Mouse (Mus musculus): ENCODE data around the gene Nacc1. TPM values are rescaled to one million over a fixed set of nuclear protein-coding genes. Genes with fewer than 3 reads are reported as not detected.

Gene Nacc1
- total and polyA plus RNA-seq, 2 experiments from 2014 or later: 14.7 to 78.2 TPM

- no peak overlapping the region for H3K4me2 ChIP-seq (ENCODE audit: low read depth)
- H3K27ac ChIP-seq (ENCODE audit: low read depth, low read length): peak overlapping the region; percentile 90
- ATAC-seq: peak; percentile 77
- H3K4me3 ChIP-seq (ENCODE audit: low read depth, low read length): no peak overlapping the region
- peaks cover 16% of the 10 kb centered on the region for H3K36me3 ChIP-seq (ENCODE audit: insufficient read depth)
- 0 out of 2 replicates have a peak, but pooled peaks cover 11% of the 10 kb centered on the region for H3K27me3 ChIP-seq (ENCODE audit: insufficient read depth, low read length)
- H3K9me3 ChIP-seq (ENCODE audit: low read length): no peaks in the 10 kb centered on the region
- peak; percentile 96 for DNase-seq
- 0 out of 2 replicates have a peak overlapping the region, but pooled peaks have one; percentile 25 for H3K9ac ChIP-seq
- TF ChIP-seq CTCF (IDR thresholded peaks at IDR 0.05; ENCODE audit: low read depth): peak; percentile 98
- WGBS: 6% methylated on average over 12 of the region's 12 CpGs
- peaks cover 19% of the 10 kb centered on the region for H3K4me1 ChIP-seq (ENCODE audit: insufficient read depth)
Measured at GRCm38 (mm10) chr8:84708774-84709475, 21.3 kb upstream of the Nacc1 start.

- peak; percentile 56 for DNase-seq
- H3K4me1 ChIP-seq (ENCODE audit: insufficient read depth): peaks cover 15% of the 10 kb centered on the region
- H3K4me2 ChIP-seq (ENCODE audit: low read depth): peak overlapping the region; percentile 47
Measured at GRCm38 (mm10) chr8:84708071-84708541, 20.4 kb upstream of the Nacc1 start.

DNA sequence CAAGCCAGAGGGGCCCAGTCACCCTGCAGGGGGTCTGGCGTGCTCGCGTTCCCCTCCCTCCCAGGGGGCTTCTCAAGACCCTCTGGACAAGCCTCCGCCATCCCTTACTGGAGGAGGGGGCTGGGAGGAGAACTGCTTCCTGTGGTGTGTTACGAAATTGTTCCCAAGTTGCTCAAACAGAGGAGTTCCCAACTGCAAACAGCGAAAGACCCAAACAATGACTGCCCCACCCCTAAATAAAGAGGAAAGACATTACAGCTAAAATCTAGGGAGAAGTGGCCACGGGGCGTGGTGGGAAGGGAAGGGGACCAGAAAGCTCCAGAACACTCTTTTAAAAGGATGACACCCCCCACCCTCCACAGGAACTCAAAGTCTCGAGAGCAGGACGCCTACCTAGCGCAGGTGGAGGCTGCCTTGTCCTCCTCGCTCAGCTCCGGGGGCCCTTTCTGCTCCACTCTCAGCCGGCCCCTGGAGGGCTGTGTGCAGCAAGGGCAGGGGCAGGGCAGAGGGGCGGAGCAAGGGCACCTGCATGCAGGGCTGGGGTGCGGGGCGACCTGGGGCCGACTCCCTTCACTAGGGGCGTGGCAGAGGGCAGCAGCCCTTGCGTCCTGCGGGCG is 19.7 kb upstream of the Nacc1 start:
- H3K27me3 ChIP-seq (ENCODE audit: insufficient read depth, low read length): 0 out of 2 replicates have a peak, but pooled peaks cover 11% of the 10 kb centered on the region
- H3K36me3 ChIP-seq (ENCODE audit: insufficient read depth): peaks cover 8% of the 10 kb centered on the region
- 22% methylated on average over 22 of the region's 22 CpGs for WGBS
- peak; percentile 65 for DNase-seq
- H3K4me2 ChIP-seq (ENCODE audit: low read depth): peak overlapping the region; percentile 47
- peak overlapping the region; percentile 58 for H3K9ac ChIP-seq
- no peak overlapping the region for H3K4me3 ChIP-seq (ENCODE audit: low read depth, low read length)
- peaks cover 15% of the 10 kb centered on the region for H3K4me1 ChIP-seq (ENCODE audit: insufficient read depth)
- ATAC-seq: no peak
- H3K27ac ChIP-seq (ENCODE audit: low read depth, low read length): peak overlapping the region; percentile 90
- TF ChIP-seq CTCF (IDR thresholded peaks at IDR 0.05; ENCODE audit: low read depth): no peak
- no peaks in the 10 kb centered on the region for H3K9me3 ChIP-seq (ENCODE audit: low read length)

More at GRCm38 (mm10) chr8:84708071-84708541, 20.4 kb upstream of the Nacc1 start:
- peak overlapping the region; percentile 90 for H3K27ac ChIP-seq (ENCODE audit: low read depth, low read length)
- WGBS: 12% methylated on average over 15 of the region's 15 CpGs
- TF ChIP-seq CTCF (IDR thresholded peaks at IDR 0.05; ENCODE audit: low read depth): no peak
- peak overlapping the region; percentile 58 for H3K9ac ChIP-seq
- no peak for ATAC-seq
- no peaks in the 10 kb centered on the region for H3K9me3 ChIP-seq (ENCODE audit: low read length)
- H3K27me3 ChIP-seq (ENCODE audit: insufficient read depth, low read length): 0 out of 2 replicates have a peak, but pooled peaks cover 11% of the 10 kb centered on the region
- H3K36me3 ChIP-seq (ENCODE audit: insufficient read depth): peaks cover 8% of the 10 kb centered on the region
- H3K4me3 ChIP-seq (ENCODE audit: low read depth, low read length): no peak overlapping the region

- peaks cover 15% of the 10 kb centered on the region for H3K4me1 ChIP-seq (ENCODE audit: insufficient read depth)
- H3K4me3 ChIP-seq (ENCODE audit: low read depth, low read length): 0 out of 2 replicates have a peak overlapping the region, but pooled peaks have one; percentile 11
- H3K27me3 ChIP-seq (ENCODE audit: insufficient read depth, low read length): 0 out of 2 replicates have a peak, but pooled peaks cover 11% of the 10 kb centered on the region
- TF ChIP-seq CTCF (IDR thresholded peaks at IDR 0.05; ENCODE audit: low read depth): no peak
- 15% methylated on average over 40 of the region's 45 CpGs for WGBS
- H3K36me3 ChIP-seq (ENCODE audit: insufficient read depth): peaks cover 8% of the 10 kb centered on the region
- peak overlapping the region; percentile 47 for H3K4me2 ChIP-seq (ENCODE audit: low read depth)
- H3K9me3 ChIP-seq (ENCODE audit: low read length): no peaks in the 10 kb centered on the region
- ATAC-seq: no peak
- peak overlapping the region; percentile 90 for H3K27ac ChIP-seq (ENCODE audit: low read depth, low read length)
- DNase-seq: no peak
- H3K9ac ChIP-seq: peak overlapping the region; percentile 58
Measured at GRCm38 (mm10) chr8:84706610-84707266, 19.1 kb upstream of the Nacc1 start.

DNA sequence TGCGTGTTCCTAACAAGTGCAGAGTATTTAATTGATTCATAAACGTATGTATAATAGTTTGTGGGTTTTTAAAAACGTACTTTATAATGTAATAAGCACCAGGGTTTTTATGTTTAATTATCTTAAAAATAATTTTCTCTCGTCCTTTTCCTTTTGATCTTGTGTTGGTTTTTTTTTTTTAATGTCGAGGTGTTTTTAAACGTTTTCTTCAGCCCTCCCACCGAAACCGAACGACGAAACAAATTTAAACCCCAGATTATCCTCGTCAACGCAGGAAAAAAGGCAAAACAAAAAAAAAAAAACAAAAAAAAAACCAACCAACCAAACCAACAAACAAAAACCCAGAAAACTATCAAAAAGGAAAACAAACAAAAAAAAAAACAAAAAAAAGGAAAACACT is 18.3 kb upstream of the Nacc1 start:
- H3K4me3 ChIP-seq (ENCODE audit: low read depth, low read length): peak overlapping the region; percentile 22
- DNase-seq (no peak), ATAC-seq (no peak)
- H3K4me1 ChIP-seq (ENCODE audit: insufficient read depth): peaks cover 15% of the 10 kb centered on the region
- TF ChIP-seq CTCF (IDR thresholded peaks at IDR 0.05; ENCODE audit: low read depth): no peak
- peak overlapping the region; percentile 58 for H3K9ac ChIP-seq
- 10% methylated on average over 12 of the region's 12 CpGs for WGBS
- peaks cover 8% of the 10 kb centered on the region for H3K36me3 ChIP-seq (ENCODE audit: insufficient read depth)
- H3K4me2 ChIP-seq (ENCODE audit: low read depth): peak overlapping the region; percentile 51
- H3K9me3 ChIP-seq (ENCODE audit: low read length): no peaks in the 10 kb centered on the region
- H3K27me3 ChIP-seq (ENCODE audit: insufficient read depth, low read length): 0 out of 2 replicates have a peak, but pooled peaks cover 11% of the 10 kb centered on the region
- peak overlapping the region; percentile 90 for H3K27ac ChIP-seq (ENCODE audit: low read depth, low read length)

DNA sequence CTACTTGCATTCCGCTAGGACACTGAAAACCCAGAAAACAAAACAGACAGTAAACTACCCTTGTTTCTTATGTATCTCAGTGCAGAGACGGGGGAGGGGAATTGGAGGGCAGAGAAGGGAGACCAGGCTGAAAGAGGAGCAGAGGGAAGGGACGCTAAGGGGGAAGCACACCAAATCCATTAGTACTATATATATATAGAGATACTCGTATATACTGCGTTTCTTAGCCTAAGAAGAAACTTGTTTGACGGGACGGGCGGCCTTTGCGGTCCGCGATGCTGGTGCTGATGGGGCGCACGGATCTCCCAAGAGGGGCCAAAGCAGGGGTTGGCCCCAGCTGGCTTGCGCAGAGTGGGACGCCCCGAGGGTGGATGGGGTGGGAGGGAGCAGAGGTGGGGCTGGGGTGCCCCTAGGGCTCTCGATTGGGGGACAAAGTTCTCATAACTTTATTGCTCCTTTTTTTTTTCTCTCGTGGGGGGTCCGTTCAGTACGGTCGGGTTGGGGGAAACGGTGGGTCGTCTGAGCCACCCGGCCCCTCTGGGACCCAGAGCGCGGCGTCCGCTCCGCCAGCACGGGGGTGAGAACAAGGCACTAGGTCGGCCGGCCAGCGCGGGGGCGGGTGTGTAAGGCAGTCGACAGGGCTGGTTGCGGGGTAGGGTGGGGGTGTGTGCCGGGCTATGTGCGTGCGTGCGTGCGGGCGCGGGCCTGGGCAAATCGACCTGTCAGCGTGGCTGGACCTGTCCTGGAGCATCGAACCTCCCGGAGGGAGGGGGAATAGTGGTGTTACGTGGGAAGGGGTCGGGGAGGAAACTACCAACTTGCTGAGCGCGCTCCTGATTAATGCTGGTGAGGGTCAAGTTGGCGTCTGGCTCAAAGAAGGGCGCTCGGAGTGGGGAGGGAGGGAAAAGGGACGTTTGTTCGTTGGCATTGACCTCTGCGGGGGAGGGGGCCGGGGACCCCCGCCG is 17.5 kb upstream of the Nacc1 start:
- Histone ChIP-seq H3K4me3 (ENCODE audit: low read depth, low read length) (peak overlapping the region; percentile 22), H3K9ac (peak overlapping the region; percentile 58), H3K27me3 (ENCODE audit: insufficient read depth, low read length) (0 out of 2 replicates have a peak, but pooled peaks cover 11% of the 10 kb centered on the region), H3K36me3 (ENCODE audit: insufficient read depth) (peaks cover 8% of the 10 kb centered on the region), H3K4me1 (ENCODE audit: insufficient read depth) (peaks cover 15% of the 10 kb centered on the region), H3K4me2 (ENCODE audit: low read depth) (peak overlapping the region; percentile 51), H3K27ac (ENCODE audit: low read depth, low read length) (peak overlapping the region; percentile 90), H3K9me3 (ENCODE audit: low read length) (no peaks in the 10 kb centered on the region)
- ATAC-seq: no peak
- peak; percentile 45 for DNase-seq
- 2% methylated on average over 60 of the region's 61 CpGs for WGBS
- no peak for TF ChIP-seq CTCF (IDR thresholded peaks at IDR 0.05; ENCODE audit: low read depth)

Data from forebrain, postnatal 0 days (tissue).